ENCODE assay signal across 22 mouse cellular contexts in the genomic region with DNA sequence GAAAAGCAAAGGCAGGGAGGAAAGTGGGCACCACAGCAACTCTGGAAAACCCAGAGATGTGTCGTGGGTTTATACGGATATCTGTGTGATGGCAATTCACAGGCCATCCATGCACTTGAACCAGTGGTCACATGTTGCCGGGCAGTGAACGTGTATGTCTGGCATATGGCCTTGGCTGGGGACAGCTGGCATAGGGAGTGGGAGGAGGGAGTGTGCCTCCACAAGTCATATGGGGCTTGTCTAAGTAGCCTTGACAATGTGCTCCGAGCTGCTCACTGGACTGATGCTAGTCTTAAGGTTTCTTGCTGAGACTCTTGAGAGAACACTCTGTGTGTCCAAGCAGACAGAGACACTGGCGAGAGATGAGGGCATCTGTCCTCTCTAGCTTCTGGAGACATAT.
DNase-seq lines count a peak whose midpoint lies in the region; ATAC-seq lines count a peak whose summit lies in the region.
"Had no signal": no experiment of that assay in that cellular context is flagged by ENCODE, and none has a peak within 500 bp of the region (broad histone marks: within the 10 kb centered on the region; RNA-seq: fewer than 3 reads in every experiment).

No protein-coding gene starts in this region.

- no peaks in the 10 kb centered on the region for H3K9me3 ChIP-seq in heart, embryonic 10.5 days
- H3K9me3 ChIP-seq in heart, embryonic 12.5 days (replicated peaks), result no peaks in the 10 kb centered on the region
- H3K9me3 ChIP-seq in midbrain, embryonic 12.5 days, result no peaks in the 10 kb centered on the region
- H3K9me3 ChIP-seq in midbrain, embryonic 16.5 days (replicated peaks; ENCODE audit: control insufficient read depth, low read length, poor library complexity, severe bottlenecking), result no peaks in the 10 kb centered on the region
- H3K9me3 ChIP-seq: forebrain, embryonic 10.5 days; limb, embryonic 12.5 days; midbrain, embryonic 13.5 days had no signal

- peak; percentile 66 to 78 for DNase-seq in cerebellum, postnatal 10 days
- no peak for DNase-seq in cerebellum, adult 9-11 months
- peak; percentile 39 for DNase-seq in heart, embryonic 10.5 days (ENCODE audit: low spot score)
- peak; percentile 63 for DNase-seq in retina, postnatal 1 day
- DNase-seq in gastrocnemius, adult 8-10 months (ENCODE audit: low spot score in 2 of 2), result no peak
- DNase-seq: adrenal gland, postnatal 14 days; gastrocnemius, postnatal 36 days; kidney, postnatal 25 days; liver, postnatal 0 days; thymus, adult 2 months had no signal

- H3K36me3 ChIP-seq in heart, embryonic 10.5 days, result no peaks in the 10 kb centered on the region
- H3K36me3 ChIP-seq in heart, embryonic 12.5 days, result no peaks in the 10 kb centered on the region
- H3K36me3 ChIP-seq in midbrain, embryonic 12.5 days, result no peaks in the 10 kb centered on the region
- H3K36me3 ChIP-seq in midbrain, embryonic 16.5 days (ENCODE audit: control insufficient read depth, insufficient read depth, low read length), result no peaks in the 10 kb centered on the region
- H3K36me3 ChIP-seq: forebrain, embryonic 10.5 days; limb, embryonic 12.5 days; midbrain, embryonic 13.5 days had no signal

- H3K27me3 ChIP-seq in heart, embryonic 10.5 days (ENCODE audit: insufficient read depth, poor library complexity, severe bottlenecking), result no peaks in the 10 kb centered on the region
- H3K27me3 ChIP-seq in heart, embryonic 12.5 days (replicated peaks), result no peaks in the 10 kb centered on the region
- no peaks in the 10 kb centered on the region for H3K27me3 ChIP-seq in midbrain, embryonic 12.5 days
- no peaks in the 10 kb centered on the region for H3K27me3 ChIP-seq in midbrain, embryonic 16.5 days (ENCODE audit: control insufficient read depth, insufficient read depth, low read depth, low read length)
- H3K27me3 ChIP-seq: limb, embryonic 12.5 days; midbrain, embryonic 13.5 days had no signal

- WGBS in heart, embryonic 10.5 days, result 89% methylated on average over 6 of the region's 6 CpGs
- WGBS in heart, embryonic 12.5 days, result 88% methylated on average over 6 of the region's 6 CpGs
- WGBS in midbrain, embryonic 12.5 days, result 83% methylated on average over 6 of the region's 6 CpGs
- 75% methylated on average over 6 of the region's 6 CpGs for WGBS in midbrain, embryonic 16.5 days

- H3K9ac ChIP-seq in heart, embryonic 12.5 days, result no peak overlapping the region
- no peak overlapping the region for H3K9ac ChIP-seq in midbrain, embryonic 12.5 days (replicated peaks)
- no peak overlapping the region for H3K9ac ChIP-seq in midbrain, embryonic 16.5 days (ENCODE audit: low read depth, low read length)
- H3K9ac ChIP-seq: limb, embryonic 12.5 days; liver, postnatal 0 days; midbrain, embryonic 13.5 days had no signal

- no peak overlapping the region for H3K27ac ChIP-seq in heart, embryonic 10.5 days
- no peak overlapping the region for H3K27ac ChIP-seq in heart, embryonic 12.5 days (ENCODE audit: poor library complexity, severe bottlenecking)
- H3K27ac ChIP-seq in midbrain, embryonic 12.5 days (replicated peaks), result no peak overlapping the region
- H3K27ac ChIP-seq in midbrain, embryonic 16.5 days (ENCODE audit: low read length), result no peak overlapping the region
- H3K27ac ChIP-seq: forebrain, embryonic 10.5 days; layer of hippocampus, adult 2 months; limb, embryonic 12.5 days; macrophage; midbrain, embryonic 13.5 days had no signal

- H3K4me1 ChIP-seq in heart, embryonic 10.5 days, result no peaks in the 10 kb centered on the region
- H3K4me1 ChIP-seq in heart, embryonic 12.5 days (replicated peaks), result no peaks in the 10 kb centered on the region
- H3K4me1 ChIP-seq in midbrain, embryonic 12.5 days, result no peaks in the 10 kb centered on the region
- peaks cover 7% of the 10 kb centered on the region for H3K4me1 ChIP-seq in midbrain, embryonic 16.5 days (ENCODE audit: control insufficient read depth, insufficient read depth, low read length)
- H3K4me1 ChIP-seq: forebrain, embryonic 10.5 days; limb, embryonic 12.5 days had no signal

- no peak overlapping the region for H3K4me2 ChIP-seq in heart, embryonic 12.5 days
- H3K4me2 ChIP-seq in midbrain, embryonic 12.5 days (replicated peaks), result no peak overlapping the region
- no peak overlapping the region for H3K4me2 ChIP-seq in midbrain, embryonic 16.5 days (ENCODE audit: low read length)
- H3K4me2 ChIP-seq: limb, embryonic 12.5 days; liver, embryonic 11.5 days; midbrain, embryonic 13.5 days had no signal

- no peak for ATAC-seq in heart, embryonic 12.5 days (ENCODE audit: insufficient number of reproducible peaks, low FRiP score)
- peak; percentile 23; the same call in 1 of the 2 replicates for ATAC-seq in midbrain, embryonic 12.5 days (ENCODE audit: low FRiP score, low read depth)
- no peak for ATAC-seq in midbrain, embryonic 16.5 days
- ATAC-seq: CD4-positive, CD25-positive, alpha-beta regulatory T cell, adult 4 months; intestine, embryonic 16.5 days; liver, postnatal 0 days; lung, postnatal 0 days; midbrain, embryonic 13.5 days had no signal

- H3K4me3 ChIP-seq in heart, embryonic 10.5 days, result no peak overlapping the region
- H3K4me3 ChIP-seq in heart, embryonic 12.5 days, result no peak overlapping the region
- H3K4me3 ChIP-seq in midbrain, embryonic 12.5 days, result no peak overlapping the region
- H3K4me3 ChIP-seq in midbrain, embryonic 16.5 days (ENCODE audit: low read depth, low read length), result no peak overlapping the region
- H3K4me3 ChIP-seq: forebrain, embryonic 10.5 days; layer of hippocampus, adult 2 months; limb, embryonic 12.5 days; midbrain, embryonic 13.5 days had no signal

Comparison
In these comparisons a context has a peak if more than half of its experiments do, and no peak if none do; other contexts are left out.
1. DNase-seq: peak in cerebellum, postnatal 10 days (2 of 2), heart, embryonic 10.5 days (single experiment) and retina, postnatal 1 day (single experiment); none in cerebellum, adult 9-11 months (single experiment) and gastrocnemius, adult 8-10 months (0 of 2).